In genomic region chr12:24630220-24630619, GRCm38 (mm10) we compare ENCODE assay signal across 8 mouse cellular contexts. TPM values are rescaled to one million over a fixed set of nuclear protein-coding genes. Genes with fewer than 3 reads are reported as not detected.
A peak's percentile ranks its signal among the peaks of the same experiment; 100 is the strongest.
DNase-seq lines count a peak whose midpoint lies in the region; ATAC-seq and TF ChIP-seq lines count a peak whose summit lies in the region.

No protein-coding gene starts in this region.

- H3K9me3 ChIP-seq in kidney, embryonic 15.5 days (replicated peaks), result no peaks in the 10 kb centered on the region
- H3K9me3 ChIP-seq in ES-E14 (ENCODE audit: control insufficient read depth, insufficient read depth, low read depth, low read length), result no peaks in the 10 kb centered on the region
- no peaks in the 10 kb centered on the region for H3K9me3 ChIP-seq in embryonic facial prominence, embryonic 10.5 days

- no peak overlapping the region for H3K4me2 ChIP-seq in kidney, embryonic 15.5 days

- in situ Hi-C loops in ES-E14 (cut with MboI; ENCODE audit: low sequenced_read_pairs in 2 of 2, unreplicated experiment in 2 of 2), result no loop called here

- H3K9ac ChIP-seq in kidney, embryonic 15.5 days, result no peak overlapping the region
- no peak overlapping the region for H3K9ac ChIP-seq in ES-E14 (ENCODE audit: insufficient read depth, low read depth, low read length, poor library complexity, severe bottlenecking)

- ATAC-seq in kidney, embryonic 15.5 days (replicated peaks; ENCODE audit: low FRiP score), result no peak

- H3K36me3 ChIP-seq in kidney, embryonic 15.5 days, result no peaks in the 10 kb centered on the region
- no peaks in the 10 kb centered on the region for H3K36me3 ChIP-seq in ES-E14 (ENCODE audit: control insufficient read depth, insufficient read depth, low read length, poor library complexity, severe bottlenecking)
- H3K36me3 ChIP-seq in embryonic facial prominence, embryonic 10.5 days (replicated peaks), result no peaks in the 10 kb centered on the region

- no peak overlapping the region for H3K4me3 ChIP-seq in kidney, embryonic 15.5 days (replicated peaks)
- H3K4me3 ChIP-seq in ES-E14 (ENCODE audit: insufficient read depth in 1 of 2, low read depth in 1 of 2, low read length in 2 of 2, poor library complexity in 1 of 2, severe bottlenecking in 1 of 2), result no peak overlapping the region
- no peak overlapping the region for H3K4me3 ChIP-seq in embryonic facial prominence, embryonic 10.5 days

- H3K27me3 ChIP-seq in kidney, embryonic 15.5 days, result no peaks in the 10 kb centered on the region
- H3K27me3 ChIP-seq in embryonic facial prominence, embryonic 10.5 days (replicated peaks; ENCODE audit: low read depth, poor library complexity, severe bottlenecking), result no peaks in the 10 kb centered on the region

- peak; percentile 62 for DNase-seq in kidney, adult 18-20 months
- DNase-seq in ES-E14 (ENCODE audit: low read depth, low spot score) (no peak), liver (peak; percentile 56)
- DNase-seq in embryonic facial prominence, embryonic 10.5 days (ENCODE audit: low spot score), result peak; percentile 12
- DNase-seq in thymus, postnatal 0 days (ENCODE audit: low spot score), result peak; percentile 38
- no peak for DNase-seq in gastrocnemius, postnatal 10 days
- DNase-seq in cerebellum, postnatal 14 days, result no peak

- H3K27ac ChIP-seq in kidney, embryonic 15.5 days, result no peak overlapping the region
- no peak overlapping the region for H3K27ac ChIP-seq in ES-E14 (ENCODE audit: insufficient read depth, low read depth, low read length, poor library complexity, severe bottlenecking)
- H3K27ac ChIP-seq in embryonic facial prominence, embryonic 10.5 days (replicated peaks), result no peak overlapping the region

- 80% methylated on average over 1 of the region's 1 CpGs for WGBS in kidney, embryonic 15.5 days
- 73% methylated on average over 1 of the region's 1 CpGs for WGBS in embryonic facial prominence, embryonic 10.5 days

- H3K4me1 ChIP-seq in kidney, embryonic 15.5 days, result no peaks in the 10 kb centered on the region
- peaks cover 4% of the 10 kb centered on the region in 2 experiments; a peak in 3 of 4 replicates for H3K4me1 ChIP-seq in ES-E14 (ENCODE audit: control insufficient read depth in 2 of 2, insufficient read depth in 2 of 2, low read length in 2 of 2, poor library complexity in 1 of 2)
- H3K4me1 ChIP-seq in embryonic facial prominence, embryonic 10.5 days, result peaks cover 9% of the 10 kb centered on the region; the same call in 1 of the 2 replicates

TF ChIP-seq in ES-E14, 5 proteins besides CTCF, POLR2A, EP300 and RAD21:
- TF ChIP-seq ZC3H11A (IDR thresholded peaks at IDR 0.05; ENCODE audit: borderline replicate concordance, low read depth, low read length) (no peak), MAFK (IDR thresholded peaks at IDR 0.05; ENCODE audit: insufficient read depth, low read depth, low read length) (0 out of 2 replicates have a peak, but pooled peaks have one; percentile 42), HCFC1 (IDR thresholded peaks at IDR 0.05; ENCODE audit: borderline replicate concordance, insufficient read depth, low read length) (no peak), CHD2 (IDR thresholded peaks at IDR 0.05; ENCODE audit: low read depth, low read length) (no peak)

RNA-seq across cellular contexts. Expression of gene Klf11, which starts 20.9 kb away (rescaled TPM):
- polyA plus RNA-seq in kidney, embryonic 15.5 days (2015; fragmentation: Nextera tagmentation; extraction: Ambion mirVana), result 12.4 and 13.2 TPM in 2 replicates
- 7.3 and 9.7 TPM in 2 replicates for total RNA-seq in ES-E14 (2012; rRNA removed)
- polyA plus RNA-seq in embryonic facial prominence, embryonic 10.5 days (2016; fragmentation: Nextera tagmentation; extraction: Ambion mirVana), result 10.3 and 10.5 TPM in 2 replicates
- polyA plus RNA-seq in thymus, postnatal 0 days (2015; fragmentation: Nextera tagmentation; extraction: Ambion mirVana), result 2.8 and 5.2 TPM in 2 replicates
- total RNA-seq in gastrocnemius, postnatal 10 days (2021), result 10 to 100 TPM in 1 of 2 experiments, 1 to 10 TPM in 1; 9.5 to 11.4 TPM

RNA-seq across cellular contexts. Expression of gene Cys1, which starts 51.4 kb away (rescaled TPM):
- polyA plus RNA-seq in kidney, embryonic 15.5 days (2015; fragmentation: Nextera tagmentation; extraction: Ambion mirVana), result 10.8 and 11.9 TPM in 2 replicates
- not detected in 2 replicates for total RNA-seq in ES-E14 (2012; rRNA removed)
- 0.16 and 0.53 TPM in 2 replicates for polyA plus RNA-seq in embryonic facial prominence, embryonic 10.5 days (2016; fragmentation: Nextera tagmentation; extraction: Ambion mirVana)
- polyA plus RNA-seq in thymus, postnatal 0 days (2015; fragmentation: Nextera tagmentation; extraction: Ambion mirVana), result 0.89 and 0.95 TPM in 2 replicates
- total RNA-seq in gastrocnemius, postnatal 10 days (2021), result 1 to 10 TPM; 7.4 to 8.3 TPM

RNA-seq across cellular contexts. Expression of gene Grhl1, which starts 58.1 kb away (rescaled TPM):
- 1.8 and 1.9 TPM in 2 replicates for polyA plus RNA-seq in kidney, embryonic 15.5 days (2015; fragmentation: Nextera tagmentation; extraction: Ambion mirVana)
- total RNA-seq in ES-E14 (2012; rRNA removed), result 4.6 and 6.0 TPM in 2 replicates
- 0.40 and 0.72 TPM in 2 replicates for polyA plus RNA-seq in embryonic facial prominence, embryonic 10.5 days (2016; fragmentation: Nextera tagmentation; extraction: Ambion mirVana)
- 1.5 TPM in 2 replicates for polyA plus RNA-seq in thymus, postnatal 0 days (2015; fragmentation: Nextera tagmentation; extraction: Ambion mirVana)
- total RNA-seq in gastrocnemius, postnatal 10 days (2021), result under 1 TPM; 0.19 to 0.20 TPM

Comparison
In these comparisons a context has a peak if more than half of its experiments do, and no peak if none do; other contexts are left out.
1. DNase-seq: peak in kidney, adult 18-20 months (single experiment), embryonic facial prominence, embryonic 10.5 days (single experiment), liver (single experiment) and thymus, postnatal 0 days (single experiment); none in ES-E14 (single experiment), gastrocnemius, postnatal 10 days (single experiment) and cerebellum, postnatal 14 days (0 of 2).